Mouse (Mus musculus) urinary bladder, postnatal 36 days (tissue): ENCODE measurements at regions not wholly inside any gene's neighbourhood (a gene's known extent, or its start where the extent isn't known, plus 50 kb on each side); places are given as distances from the start of the nearest gene placed in this dataset.

Source experiments
- DNase-seq, 2 experiments: peaks; one replicate each; pipeline ENCODE4 v3.0.0; 2022; ENCODE audit warnings: low spot score in 2 of 2, mixed read lengths in 1 of 2

GRCm38 (mm10) chr2:79081769-79082168 is 173.5 kb upstream of the Itga4 start:
- no peak for DNase-seq

- DNase-seq: no peak
These were observed 168.9 kb upstream of the Itga4 start for GRCm38 (mm10) chr2:79086280-79086679.

GRCm38 (mm10) chr2:79086857-79087578 is 168.2 kb upstream of the Itga4 start:
- DNase-seq: no peak

GRCm38 (mm10) chr2:79087600-79088205 is 167.5 kb upstream of the Itga4 start:
- no peak for DNase-seq

- DNase-seq: no peak
These were observed 165.0 kb upstream of the Itga4 start for GRCm38 (mm10) chr2:79090273-79090672.

GRCm38 (mm10) chr2:79094298-79094697 is 160.9 kb upstream of the Itga4 start:
- no peak for DNase-seq

- DNase-seq: no peak
These were observed 158.5 kb upstream of the Itga4 start for GRCm38 (mm10) chr2:79096532-79097251.

- DNase-seq: no peak
These were observed 155.6 kb upstream of the Itga4 start for GRCm38 (mm10) chr2:79099601-79100000.

- DNase-seq: no peak
These were observed 143.6 kb upstream of the Itga4 start for GRCm38 (mm10) chr2:79111673-79112072.

GRCm38 (mm10) chr2:79112076-79112475 is 143.2 kb upstream of the Itga4 start:
- no peak for DNase-seq

GRCm38 (mm10) chr2:79120610-79121345 is 134.4 kb upstream of the Itga4 start:
- no peak for DNase-seq

GRCm38 (mm10) chr2:79122530-79122929 is 132.7 kb upstream of the Itga4 start:
- no peak for DNase-seq

GRCm38 (mm10) chr2:79124272-79124976 is 130.8 kb upstream of the Itga4 start:
- DNase-seq: no peak

GRCm38 (mm10) chr2:79126170-79126879 is 128.9 kb upstream of the Itga4 start:
- DNase-seq: no peak

- DNase-seq: no peak
These were observed 128.1 kb upstream of the Itga4 start for GRCm38 (mm10) chr2:79126996-79127741.

GRCm38 (mm10) chr2:79127822-79128221 is 127.4 kb upstream of the Itga4 start:
- DNase-seq: no peak

GRCm38 (mm10) chr2:79130660-79131059 is 124.6 kb upstream of the Itga4 start:
- DNase-seq: no peak

- DNase-seq: no peak
These were observed 124.0 kb upstream of the Itga4 start for GRCm38 (mm10) chr2:79131235-79131634.

- DNase-seq: no peak
These were observed 123.3 kb upstream of the Itga4 start for GRCm38 (mm10) chr2:79131743-79132517.

GRCm38 (mm10) chr2:79132518-79132845 is 122.7 kb upstream of the Itga4 start:
- DNase-seq: no peak
